Mouse (Mus musculus) intestine, embryonic 14.5 days (tissue): ENCODE results near the gene Pitpnc1. TPM values are rescaled to one million over a fixed set of nuclear protein-coding genes. Genes with fewer than 3 reads are reported as not detected.

Experiments
- polyA plus RNA-seq: library from polyadenylated mRNA; unstranded; fragments of >200 nt; fragmentation: Nextera tagmentation; extraction: Ambion mirVana; gene quantifications from 2 replicates; pipeline ENCODE4 v1.2.1, GENCODE M21; 2014

Pitpnc1 gene
- polyA plus RNA-seq, 1 experiment from 2014 or later: 18.2 TPM

Other genes starting within 250 kb of the Pitpnc1 start
- 172 and 186 TPM in 2 replicates for gene Psmd12, start 8.8 kb upstream of the Pitpnc1 start, polyA plus RNA-seq
- 22.2 and 22.6 TPM in 2 replicates for gene Helz, start 77.2 kb upstream of the Pitpnc1 start, polyA plus RNA-seq
- gene Cacng1, start 245.8 kb upstream of the Pitpnc1 start, polyA plus RNA-seq: not detected in 2 replicates